Mouse (Mus musculus) thymus, adult 2 months (tissue): Measurements from ENCODE around the gene Gnb4.

Experiments
- CTCF ChIP-seq: fragments of 200-500 bp; IDR thresholded peaks from 2 replicates; pipeline ENCODE4 v1.5.1; 2012; ENCODE audit warnings: mild to moderate bottlenecking, control low read depth, low read length, moderate library complexity, borderline replicate concordance; ENCODE audit not compliant: control insufficient read depth, poor library complexity, insufficient read depth; ENCODE audit errors: extremely low read depth
- POLR2A ChIP-seq: fragments of 200-500 bp; IDR thresholded peaks from 2 replicates; pipeline ENCODE4 v1.6.1; 2012; ENCODE audit warnings: mild to moderate bottlenecking, low read length, control low read depth, moderate library complexity; ENCODE audit not compliant: control insufficient read depth, poor library complexity, insufficient read depth; ENCODE audit errors: extremely low read depth

- TF ChIP-seq CTCF = no peak
- no peak for TF ChIP-seq POLR2A
Observed at GRCm38 (mm10) chr3:32581911-32582310, 34.5 kb downstream of the Gnb4 start.
